Mouse (Mus musculus) right cerebral cortex, postnatal 36 days (tissue): ENCODE measurements around the gene Ide.
"Not testable (repeated sequence)": the region's sequence is repeated elsewhere in the genome, so short reads cannot be mapped to it uniquely, and the experiment has no call there.

Experiments used
- DNase-seq, 2 experiments: peaks; one replicate each; pipeline ENCODE4 v3.0.0; 2022; ENCODE audit warnings: low spot score in 2 of 2, mixed read lengths in 1 of 2

The Ide gene

GRCm38 (mm10) chr19:37265333-37266103 is 72.1 kb downstream of the Ide start:
- peak; percentile 83 to 92 for DNase-seq

- no peak for DNase-seq
Observed at GRCm38 (mm10) chr19:37263943-37264897, 73.4 kb downstream of the Ide start.

- DNase-seq, result no peak
Observed at GRCm38 (mm10) chr19:37263566-37263942, 74.1 kb downstream of the Ide start.

- no peak for DNase-seq
Observed at GRCm38 (mm10) chr19:37262389-37262788, 75.3 kb downstream of the Ide start.

GRCm38 (mm10) chr19:37255321-37255720 is 82.3 kb downstream of the Ide start:
- DNase-seq, result peak; percentile 68 to 88

- DNase-seq, result no peak
Observed at GRCm38 (mm10) chr19:37252104-37252503, 85.5 kb downstream of the Ide start.

- DNase-seq, result no peak
Observed at GRCm38 (mm10) chr19:37248199-37248598, 89.5 kb downstream of the Ide start.

- DNase-seq, result no peak
Observed at GRCm38 (mm10) chr19:37246859-37247258, 90.8 kb downstream of the Ide start.

- no peak for DNase-seq
Observed at GRCm38 (mm10) chr19:37242707-37243106, 94.9 kb downstream of the Ide start.

GRCm38 (mm10) chr19:37241201-37241600 is 96.5 kb downstream of the Ide start:
- no peak for DNase-seq

- DNase-seq, result no peak
Observed at GRCm38 (mm10) chr19:37239096-37239495, 98.6 kb downstream of the Ide start.

GRCm38 (mm10) chr19:37238651-37239050 is 99.0 kb downstream of the Ide start:
- no peak for DNase-seq

GRCm38 (mm10) chr19:37237712-37238437 is 99.8 kb downstream of the Ide start:
- DNase-seq, result no peak

- DNase-seq, result no peak
Observed at GRCm38 (mm10) chr19:37237306-37237705, 100.3 kb downstream of the Ide start.

- no peak for DNase-seq
Observed at GRCm38 (mm10) chr19:37235818-37236217, 101.8 kb downstream of the Ide start.

- no peak for DNase-seq
Observed at GRCm38 (mm10) chr19:37233561-37234539, 103.8 kb downstream of the Ide start.

- DNase-seq, result not testable (repeated sequence)
Observed at GRCm38 (mm10) chr19:37232598-37232997, 105.1 kb downstream of the Ide start.

GRCm38 (mm10) chr19:37225197-37225862 is 112.3 kb downstream of the Ide start:
- no peak for DNase-seq
